Mouse (Mus musculus): Measurements from ENCODE around the gene Syna.

The Syna gene

DNA sequence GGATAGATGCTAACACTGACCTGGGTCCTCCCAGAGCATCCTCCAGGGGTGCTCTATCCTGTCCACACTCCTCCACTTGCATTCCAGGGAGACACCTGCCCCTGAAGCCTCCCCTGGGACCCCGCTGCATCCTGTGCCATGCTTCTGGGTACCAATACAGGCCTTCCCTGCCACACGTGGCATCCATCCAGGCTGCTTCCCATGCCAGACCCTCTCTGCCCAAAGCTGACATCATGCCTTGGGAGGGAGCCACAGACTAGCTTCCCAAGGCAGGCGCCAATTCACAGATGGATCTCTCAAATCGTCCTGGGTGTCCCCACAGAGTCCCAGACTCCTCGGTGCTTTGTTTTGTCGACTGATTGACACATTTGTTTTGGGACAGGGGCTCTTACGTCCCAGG, 29.1 kb downstream of the Syna start:
- DNase-seq (ENCODE audit: low read depth, low spot score) = no peak

GRCm38 (mm10) chr5:134528488-134528887, 31.5 kb downstream of the Syna start:
- DNase-seq (ENCODE audit: low read depth, low spot score) = no peak

DNA sequence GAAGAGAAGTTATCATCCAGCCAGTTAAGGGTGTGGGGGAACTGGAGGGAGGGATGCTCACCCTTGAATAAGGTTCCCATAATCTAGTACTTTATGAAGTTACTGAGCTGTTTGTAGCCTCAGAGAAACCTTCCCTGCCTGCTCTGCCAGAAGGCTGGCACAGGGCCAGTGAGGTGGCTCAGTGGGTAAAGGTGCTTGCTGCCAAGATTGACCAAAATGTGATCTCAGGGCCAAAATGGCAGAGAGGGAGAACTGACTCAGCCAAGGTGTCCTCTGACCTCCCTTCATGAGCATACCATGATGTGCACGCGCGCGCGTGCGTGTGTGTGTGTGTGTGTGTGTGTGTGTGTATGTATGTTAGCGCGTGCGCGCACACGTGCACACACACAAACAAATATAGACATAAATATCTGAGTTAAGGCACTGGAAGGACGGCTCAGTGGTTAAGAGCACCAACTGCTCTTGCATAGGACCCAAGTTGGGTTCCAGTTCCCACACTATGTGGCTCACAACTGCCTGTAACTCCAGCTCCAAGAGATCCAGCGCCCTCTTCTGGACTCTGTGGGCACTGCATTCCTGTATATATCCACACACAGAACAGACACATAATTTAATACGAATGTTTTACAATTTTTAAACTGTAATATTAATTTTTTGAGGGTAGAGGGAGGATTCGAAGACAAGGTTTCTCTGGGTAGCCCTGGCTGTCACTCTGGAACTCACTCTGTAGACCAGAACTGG, 33.8 kb downstream of the Syna start:
- no peak for DNase-seq (ENCODE audit: low read depth, low spot score)

- DNase-seq (ENCODE audit: low read depth, low spot score) = no peak
These were observed 36.2 kb downstream of the Syna start for GRCm38 (mm10) chr5:134523728-134524127.

DNA sequence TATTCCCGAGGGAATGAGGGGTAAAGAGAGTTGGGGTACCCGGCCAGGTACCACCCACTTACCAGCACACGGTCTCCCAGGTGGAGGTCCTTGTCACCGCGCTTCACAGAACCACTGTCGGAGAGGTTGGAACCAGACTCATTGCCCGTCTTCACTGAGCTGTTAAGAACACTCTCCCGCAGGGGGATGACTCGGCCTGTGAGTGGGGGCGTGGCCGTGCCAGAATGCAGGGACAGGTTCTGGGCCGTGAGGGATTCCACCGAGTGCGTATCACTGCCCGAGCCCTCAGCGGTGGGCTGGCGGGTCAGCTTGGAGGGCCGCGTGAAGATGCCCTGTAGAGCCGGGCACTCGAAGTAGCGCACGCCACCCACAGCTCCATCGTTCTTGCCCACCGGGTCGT, 37.4 kb downstream of the Syna start:
- no peak for DNase-seq (ENCODE audit: low read depth, low spot score)

DNA sequence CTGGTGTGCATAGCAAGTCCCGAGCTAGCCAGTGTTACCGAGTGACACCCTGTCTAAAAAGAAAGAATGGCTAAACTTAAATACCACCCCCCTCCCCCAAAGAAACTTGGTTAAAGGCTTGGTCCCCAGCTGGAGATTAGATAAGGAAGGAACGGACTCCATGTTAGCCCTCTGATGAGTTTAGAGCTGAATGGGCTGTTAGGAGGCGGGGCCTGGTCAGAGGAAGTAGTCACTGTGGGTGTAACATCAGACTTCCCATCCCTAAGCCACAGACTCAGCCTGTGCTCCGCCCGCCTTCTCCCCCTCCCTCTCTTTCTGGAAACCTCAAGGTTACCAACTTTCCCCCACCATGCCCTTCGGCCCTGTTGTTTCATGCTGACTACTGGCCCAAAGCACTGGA, 38.2 kb downstream of the Syna start:
- no peak for DNase-seq (ENCODE audit: low read depth, low spot score)

DNA sequence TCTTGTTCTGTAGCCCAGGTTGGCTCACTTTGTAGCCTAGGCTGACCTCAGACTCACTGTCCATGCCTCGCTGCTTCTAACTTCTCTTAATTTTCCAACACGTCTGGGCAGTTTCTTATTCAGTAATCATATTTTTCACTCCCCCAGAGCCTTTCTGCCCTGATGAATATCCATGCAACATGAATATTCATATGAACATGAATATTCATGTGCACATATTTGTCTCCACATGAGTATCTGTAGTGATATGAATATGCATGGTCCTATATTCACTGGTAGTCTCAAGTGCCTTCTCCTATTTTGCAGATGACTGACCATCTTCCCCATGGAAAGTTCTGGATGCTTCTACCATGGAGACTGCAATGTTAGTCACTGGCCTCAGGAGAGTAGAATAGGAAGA, 38.8 kb downstream of the Syna start:
- DNase-seq (ENCODE audit: low read depth, low spot score) = no peak

DNA sequence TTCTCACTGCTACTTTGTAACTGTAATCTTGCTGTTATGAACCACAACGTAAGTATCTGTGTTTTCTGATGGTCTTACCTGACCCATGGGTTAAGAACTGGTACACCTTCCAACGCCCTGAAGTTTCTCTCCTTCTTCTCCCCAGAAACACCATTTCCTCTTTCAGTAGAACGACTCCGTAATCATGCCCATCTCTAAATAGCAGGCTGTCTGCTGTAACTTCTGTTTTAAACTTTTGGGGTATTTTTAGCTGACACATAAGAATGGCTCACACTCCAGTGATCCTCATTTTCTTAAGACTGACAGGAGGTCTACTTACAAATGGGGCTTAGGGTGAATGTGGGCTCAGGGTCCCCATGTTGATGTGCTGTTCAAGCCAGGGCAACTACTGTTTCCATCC, 39.9 kb downstream of the Syna start:
- DNase-seq (ENCODE audit: low read depth, low spot score) = no peak

- DNase-seq (ENCODE audit: low read depth, low spot score) = no peak
These were observed 40.5 kb downstream of the Syna start for GRCm38 (mm10) chr5:134519471-134519870.

GRCm38 (mm10) chr5:134512086-134512485, 47.9 kb downstream of the Syna start:
- DNase-seq (ENCODE audit: low read depth, low spot score) = no peak

DNA sequence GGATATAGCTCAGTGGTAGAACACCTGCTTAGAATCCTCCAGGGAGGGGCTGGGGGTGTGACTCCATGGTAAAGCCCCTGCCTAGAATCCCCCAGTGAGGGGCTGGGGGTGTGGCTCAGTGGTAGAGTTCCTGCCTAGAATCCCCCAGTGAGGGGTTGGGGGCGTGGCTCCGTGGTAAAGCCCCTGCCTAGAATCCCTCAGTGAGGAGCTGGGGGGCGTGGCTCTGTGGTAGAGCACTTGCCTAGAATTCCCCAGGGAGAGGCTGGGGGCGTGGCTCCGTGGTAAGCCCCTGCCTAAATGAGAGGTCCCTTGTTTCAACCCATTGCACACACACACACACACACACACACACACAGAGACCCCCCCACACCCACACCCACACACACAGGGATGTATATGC, 49.7 kb downstream of the Syna start:
- no peak for DNase-seq (ENCODE audit: low read depth, low spot score)

GRCm38 (mm10) chr5:134508965-134509364, 51.0 kb downstream of the Syna start:
- no peak for DNase-seq (ENCODE audit: low read depth, low spot score)
